Mouse (Mus musculus): ENCODE measurements around the gene Kif1c.

Gene Kif1c

GRCm38 (mm10) chr11:70667271-70668150 lies 32.8 kb upstream of the Kif1c start:
- DNase-seq (ENCODE audit: low read depth, low spot score) = no peak

DNA sequence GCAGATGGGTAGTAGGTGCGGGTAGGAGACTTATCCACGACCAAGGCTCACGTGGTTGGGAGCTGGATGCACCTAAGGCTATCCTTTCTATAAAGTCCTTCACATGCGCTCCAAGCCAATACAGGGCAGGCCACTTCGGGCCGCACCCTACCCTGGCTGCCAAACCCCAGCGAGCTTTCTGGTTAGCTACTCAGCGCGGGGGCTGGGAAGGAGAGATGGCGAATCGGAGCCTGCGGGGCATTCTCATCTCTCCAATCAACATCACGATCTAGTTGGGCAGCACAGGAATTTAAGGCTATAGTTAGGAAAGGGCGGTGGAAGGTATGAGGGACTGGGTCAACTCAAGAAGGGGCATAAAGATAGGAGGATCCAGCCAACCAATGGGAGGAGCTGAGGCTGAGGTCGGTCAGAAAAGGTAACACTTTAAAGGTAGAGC lies 32.0 kb upstream of the Kif1c start:
- DNase-seq (ENCODE audit: low read depth, low spot score) = no peak

- DNase-seq (ENCODE audit: low read depth, low spot score) = peak; percentile 100
These were observed 31.4 kb upstream of the Kif1c start, which contains the start of gene Spag7 for GRCm38 (mm10) chr11:70668771-70669505. Spag7 (minus strand) TSS chr11:70669416.

- DNase-seq (ENCODE audit: low read depth, low spot score) = no peak
These were observed 30.6 kb upstream of the Kif1c start for GRCm38 (mm10) chr11:70669582-70670345.

DNA sequence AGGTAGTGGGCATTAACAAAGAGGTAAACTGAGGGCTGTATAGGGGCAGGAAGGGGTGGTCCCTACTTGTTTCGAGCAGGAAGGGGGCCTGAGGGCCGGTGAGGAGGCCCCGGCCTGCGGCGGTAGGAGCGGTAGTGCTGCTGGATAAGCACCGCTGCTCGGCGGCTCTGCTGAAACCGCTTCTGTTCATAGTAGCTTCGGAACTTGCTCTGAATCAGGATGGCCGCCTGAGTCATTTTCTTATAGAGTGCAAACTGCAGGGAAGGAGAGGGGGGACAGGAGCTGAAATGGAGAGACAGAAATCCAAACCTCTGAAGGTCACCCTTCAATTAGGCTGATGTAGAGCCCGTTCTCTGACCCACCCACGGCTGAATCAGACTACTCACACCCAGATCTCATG lies 29.9 kb upstream of the Kif1c start:
- no peak for DNase-seq (ENCODE audit: low read depth, low spot score)

DNA sequence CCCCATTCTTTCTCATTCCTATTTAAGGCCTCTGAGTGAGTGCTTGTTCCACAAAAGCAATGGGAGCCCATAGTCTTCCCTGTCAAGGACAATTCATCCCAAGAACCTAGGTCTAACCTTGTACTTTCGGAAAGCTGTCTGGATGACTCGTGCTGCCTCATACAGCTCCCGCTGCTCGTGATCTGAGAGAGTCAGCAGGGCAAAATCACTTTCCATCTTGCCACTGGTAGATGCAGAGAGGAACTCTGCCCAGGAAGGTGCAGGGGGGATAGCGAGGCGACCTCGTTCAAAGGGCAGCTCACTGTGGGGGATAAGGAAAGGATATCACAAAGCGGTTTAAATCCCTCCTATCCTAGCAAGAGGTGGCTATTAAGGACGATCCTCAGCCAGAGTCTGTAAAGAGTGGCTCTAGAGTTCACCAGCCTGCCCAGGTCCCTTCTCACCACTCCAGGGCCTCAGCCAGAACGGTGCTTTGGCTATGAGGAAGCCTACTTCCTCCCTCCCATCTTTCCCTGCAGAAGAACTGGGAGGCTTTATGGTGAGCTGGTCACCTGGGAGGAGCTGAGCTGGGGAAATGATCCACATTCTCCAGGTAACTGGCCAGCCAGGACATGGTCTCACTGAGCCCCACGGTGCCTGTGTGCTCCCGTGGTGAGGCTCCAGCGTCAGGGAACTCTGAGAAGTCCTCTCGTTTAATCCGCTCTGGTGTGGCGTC lies 28.9 kb upstream of the Kif1c start:
- DNase-seq (ENCODE audit: low read depth, low spot score) = no peak

DNA sequence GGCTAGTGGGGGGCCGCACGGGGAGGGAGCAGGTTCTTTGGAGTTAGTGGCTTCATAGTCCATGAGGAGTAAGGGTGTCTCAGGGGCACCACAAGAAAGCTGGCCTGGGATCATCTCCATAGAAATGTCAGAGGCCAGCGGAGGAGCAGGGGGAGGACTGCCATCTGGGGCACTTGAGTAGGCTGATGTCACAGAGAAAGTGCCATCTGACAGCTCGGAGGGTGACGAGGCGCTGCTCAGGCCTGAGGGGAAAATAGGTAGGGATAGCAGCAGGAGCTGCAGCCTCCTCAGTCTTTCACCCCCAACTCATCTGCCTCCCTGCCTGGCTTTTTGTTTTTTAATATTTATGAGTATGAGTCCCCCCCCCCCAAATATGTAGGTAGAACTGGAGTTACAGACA lies 26.3 kb upstream of the Kif1c start:
- DNase-seq (ENCODE audit: low read depth, low spot score) = no peak

DNA sequence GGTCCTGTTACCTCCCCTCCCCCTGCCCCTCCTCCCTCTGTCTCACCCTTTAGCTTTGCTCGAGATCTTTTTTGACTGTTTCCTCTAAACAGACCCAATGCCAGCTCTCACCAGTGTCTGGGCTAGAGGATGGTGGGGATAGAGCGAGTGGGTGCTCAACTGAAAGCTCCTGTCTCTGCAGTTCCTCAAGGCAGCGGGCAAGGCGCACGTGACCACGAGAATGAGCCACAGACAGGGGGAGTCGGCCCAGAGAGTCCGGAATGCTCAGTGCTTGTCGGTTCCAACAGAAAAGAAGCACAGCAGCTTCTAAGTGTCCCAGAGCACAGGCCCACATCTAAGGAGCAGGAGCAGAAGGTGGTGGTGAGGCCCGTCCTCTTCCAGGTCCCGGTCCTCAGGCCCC lies 25.8 kb upstream of the Kif1c start:
- DNase-seq (ENCODE audit: low read depth, low spot score) = no peak

- DNase-seq (ENCODE audit: low read depth, low spot score) = no peak
These were observed 22.3 kb upstream of the Kif1c start for GRCm38 (mm10) chr11:70678092-70678491.

DNA sequence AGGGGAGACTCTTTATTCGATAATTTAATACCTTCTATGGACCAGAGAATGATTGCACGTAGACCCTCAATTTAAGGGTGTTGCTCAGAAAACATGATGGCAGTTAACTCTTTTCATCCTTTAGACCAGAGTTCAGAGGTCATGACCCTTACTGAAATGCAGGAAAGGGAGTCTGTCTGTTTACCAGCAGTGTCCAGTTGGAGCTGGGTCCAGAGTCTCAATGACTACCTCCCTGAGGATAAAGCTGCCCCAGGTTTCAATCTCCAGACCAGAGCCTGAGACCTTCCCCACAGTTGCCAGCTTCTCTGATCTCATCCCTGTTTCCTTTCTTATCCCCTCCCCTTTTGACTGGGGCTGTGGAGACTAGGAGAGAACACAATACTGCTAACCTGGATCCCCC lies 21.8 kb upstream of the Kif1c start:
- no peak for DNase-seq (ENCODE audit: low read depth, low spot score)

DNA sequence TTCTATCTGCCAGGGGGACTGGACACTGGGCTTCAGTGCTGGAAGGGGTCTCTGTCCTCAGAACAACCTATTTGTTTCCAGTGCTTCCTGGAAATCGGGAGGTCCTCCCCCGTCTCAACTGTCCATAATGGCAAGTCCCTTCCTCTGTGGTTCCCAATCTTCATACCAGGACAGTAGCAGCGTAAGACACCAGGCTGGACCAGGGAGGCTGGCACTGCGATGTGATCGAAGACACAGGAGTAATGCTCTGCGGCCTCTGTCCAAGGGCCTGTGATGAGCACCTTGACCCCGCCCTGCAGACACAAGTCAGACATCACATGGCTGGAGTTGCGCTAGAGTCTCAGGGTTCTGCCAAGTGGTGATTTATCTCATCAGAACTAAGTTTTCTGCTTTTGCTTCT lies 21.0 kb upstream of the Kif1c start:
- no peak for DNase-seq (ENCODE audit: low read depth, low spot score)

- no peak for DNase-seq (ENCODE audit: low read depth, low spot score)
These were observed 20.5 kb upstream of the Kif1c start for GRCm38 (mm10) chr11:70679894-70680293.

- no peak for DNase-seq (ENCODE audit: low read depth, low spot score)
These were observed 19.2 kb upstream of the Kif1c start for GRCm38 (mm10) chr11:70681170-70681569.

GRCm38 (mm10) chr11:70681897-70682581 lies 18.3 kb upstream of the Kif1c start:
- no peak for DNase-seq (ENCODE audit: low read depth, low spot score)

DNA sequence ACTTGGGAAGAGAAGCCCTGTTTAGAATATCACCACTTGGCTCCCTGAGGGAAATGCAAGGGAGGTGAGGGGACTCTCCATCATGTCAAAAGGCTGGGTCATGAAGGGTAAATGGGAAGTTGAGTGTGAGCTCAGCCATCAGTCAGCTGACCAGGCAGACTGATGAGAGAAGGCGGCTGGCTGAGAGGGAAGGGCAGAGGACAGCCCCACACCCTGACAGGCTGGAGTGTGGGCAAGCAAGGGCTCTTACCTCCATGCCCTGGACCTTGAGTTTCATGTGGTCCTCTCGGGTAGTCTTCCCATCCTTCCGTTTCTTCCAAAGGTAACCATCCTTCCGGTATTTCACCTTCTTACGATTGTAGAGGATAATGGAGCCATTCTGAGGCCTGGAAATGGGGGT lies 16.7 kb upstream of the Kif1c start:
- DNase-seq (ENCODE audit: low read depth, low spot score) = no peak

GRCm38 (mm10) chr11:70686901-70687566 lies 13.3 kb upstream of the Kif1c start:
- DNase-seq (ENCODE audit: low read depth, low spot score) = no peak

DNA sequence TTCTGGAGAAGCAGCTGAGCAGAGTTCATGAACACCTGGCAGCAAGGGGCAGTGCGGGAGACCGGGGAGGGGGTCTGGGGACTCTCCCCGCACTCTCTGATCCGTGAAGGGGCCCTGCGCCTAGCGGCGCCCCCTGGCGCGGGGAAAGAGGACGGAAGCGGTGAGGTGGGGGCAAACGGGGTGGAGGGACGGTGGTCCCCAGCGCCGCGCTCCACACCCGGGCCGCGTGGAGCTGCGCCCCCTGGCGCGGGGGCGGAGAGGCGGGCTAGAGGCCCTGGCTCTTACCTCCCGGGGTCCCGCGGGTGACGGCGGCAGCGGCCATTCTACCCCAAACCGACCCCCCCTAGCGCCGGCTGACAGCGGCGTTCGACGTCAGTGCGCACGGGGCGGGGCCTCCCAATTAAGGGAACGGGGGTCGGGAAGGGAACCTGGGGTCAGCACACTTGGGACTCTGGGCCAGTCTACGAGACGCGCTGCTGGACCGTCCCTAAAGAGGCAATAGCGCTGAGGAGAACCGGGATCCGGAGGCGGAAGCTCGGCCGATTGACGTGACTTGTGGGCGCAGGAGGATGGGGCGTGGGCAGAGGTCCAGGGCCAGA lies 12.6 kb upstream of the Kif1c start, which contains the start of gene Camta2:
TSS of gene Camta2 (minus strand) at position 505 of the 599 bp plus-strand sequence.
- DNase-seq (ENCODE audit: low read depth, low spot score) = no peak

- no peak for DNase-seq (ENCODE audit: low read depth, low spot score)
These were observed 12.0 kb upstream of the Kif1c start for GRCm38 (mm10) chr11:70688372-70688771.

DNA sequence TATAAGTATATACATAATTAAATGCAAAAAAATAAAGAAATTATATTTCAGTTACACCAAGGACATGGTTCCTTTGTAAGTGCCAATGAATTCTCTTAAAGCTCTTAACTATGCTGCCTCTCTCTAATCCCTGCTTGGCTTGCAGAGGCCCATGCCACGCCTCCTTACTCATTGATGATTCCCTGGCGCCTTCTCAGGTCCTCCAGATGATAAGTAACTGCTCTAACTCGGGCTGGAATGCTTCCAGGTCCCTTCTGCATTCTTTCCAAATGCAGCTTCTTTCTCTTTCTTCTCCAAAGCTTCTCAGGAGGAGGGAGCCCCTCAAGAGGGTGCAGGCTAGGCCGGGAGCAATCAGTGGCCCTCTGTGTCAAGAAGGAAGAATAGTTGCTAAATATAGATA lies 10.8 kb upstream of the Kif1c start:
- no peak for DNase-seq (ENCODE audit: low read depth, low spot score)

- no peak for DNase-seq (ENCODE audit: low read depth, low spot score)
These were observed 6.8 kb upstream of the Kif1c start for GRCm38 (mm10) chr11:70693504-70693903.

All from telencephalon, adult 2 months (tissue).